Mouse (Mus musculus): ENCODE results near the gene 4930402H24Rik. TPM values are rescaled to one million over a fixed set of nuclear protein-coding genes. Genes with fewer than 3 reads are reported as not detected.
A peak's percentile ranks its signal among the peaks of the same experiment; 100 is the strongest.

The 4930402H24Rik gene
- polyA plus RNA-seq, 1 experiment from 2014 or later, result 96.5 TPM

DNA sequence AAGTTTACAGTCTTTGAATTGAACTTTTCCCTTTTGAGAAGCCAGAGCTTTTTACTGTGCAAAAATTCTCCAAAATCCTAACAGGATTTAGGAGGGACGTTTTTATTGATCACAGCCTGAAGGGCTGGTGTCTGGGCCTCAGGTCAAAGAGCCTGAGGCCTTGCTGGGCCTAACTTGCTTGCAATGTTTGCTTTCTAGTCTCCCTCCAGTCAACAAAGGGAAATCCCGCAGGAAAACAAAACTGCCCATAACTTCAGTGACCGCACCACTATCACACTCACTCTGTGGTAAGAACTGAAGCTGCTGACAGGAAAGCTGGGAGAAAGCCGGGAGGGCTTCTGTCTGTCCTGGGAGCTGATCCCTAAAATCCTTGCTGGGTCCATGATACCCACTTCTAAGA lies 199.6 kb downstream of the 4930402H24Rik start:
- no peaks in the 10 kb centered on the region for H3K27me3 ChIP-seq
- 76% methylated on average over 4 of the region's 4 CpGs for WGBS
- H3K4me2 ChIP-seq, result no peak overlapping the region
- no peaks in the 10 kb centered on the region for H3K9me3 ChIP-seq
- no peak for ATAC-seq (ENCODE audit: low read depth)
- H3K27ac ChIP-seq (replicated peaks), result no peak overlapping the region
- no peak overlapping the region for H3K4me3 ChIP-seq
- H3K9ac ChIP-seq, result no peak overlapping the region
- H3K36me3 ChIP-seq, result peaks cover 62% of the 10 kb centered on the region
- no peaks in the 10 kb centered on the region for H3K4me1 ChIP-seq (replicated peaks)

DNA sequence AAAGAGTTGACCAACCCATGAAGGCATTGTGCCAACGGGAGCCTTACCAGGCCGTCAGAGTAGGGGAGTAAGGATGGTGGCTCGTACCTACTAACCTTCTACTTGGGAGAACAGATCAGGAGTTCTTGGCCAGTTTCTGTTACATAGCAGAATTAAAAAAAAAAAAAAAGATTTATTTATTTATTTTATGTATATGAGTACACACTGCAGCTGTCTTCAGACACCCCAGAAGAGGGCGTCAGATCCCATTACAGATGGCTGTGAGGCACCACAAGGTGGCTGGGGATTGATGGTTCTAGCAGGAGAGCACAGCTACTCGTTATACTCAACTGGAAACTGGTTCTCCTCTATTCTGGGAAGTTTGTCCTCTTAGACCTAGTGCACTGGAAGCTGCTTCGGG lies 201.0 kb downstream of the 4930402H24Rik start:
- no peak overlapping the region for H3K4me2 ChIP-seq
- no peak for ATAC-seq (ENCODE audit: low read depth)
- 74% methylated on average over 6 of the region's 6 CpGs for WGBS
- H3K36me3 ChIP-seq, result peaks cover 48% of the 10 kb centered on the region
- H3K4me1 ChIP-seq (replicated peaks), result no peaks in the 10 kb centered on the region
- no peaks in the 10 kb centered on the region for H3K27me3 ChIP-seq
- no peak overlapping the region for H3K9ac ChIP-seq
- no peak overlapping the region for H3K27ac ChIP-seq (replicated peaks)
- H3K4me3 ChIP-seq, result no peak overlapping the region
- no peaks in the 10 kb centered on the region for H3K9me3 ChIP-seq

DNA sequence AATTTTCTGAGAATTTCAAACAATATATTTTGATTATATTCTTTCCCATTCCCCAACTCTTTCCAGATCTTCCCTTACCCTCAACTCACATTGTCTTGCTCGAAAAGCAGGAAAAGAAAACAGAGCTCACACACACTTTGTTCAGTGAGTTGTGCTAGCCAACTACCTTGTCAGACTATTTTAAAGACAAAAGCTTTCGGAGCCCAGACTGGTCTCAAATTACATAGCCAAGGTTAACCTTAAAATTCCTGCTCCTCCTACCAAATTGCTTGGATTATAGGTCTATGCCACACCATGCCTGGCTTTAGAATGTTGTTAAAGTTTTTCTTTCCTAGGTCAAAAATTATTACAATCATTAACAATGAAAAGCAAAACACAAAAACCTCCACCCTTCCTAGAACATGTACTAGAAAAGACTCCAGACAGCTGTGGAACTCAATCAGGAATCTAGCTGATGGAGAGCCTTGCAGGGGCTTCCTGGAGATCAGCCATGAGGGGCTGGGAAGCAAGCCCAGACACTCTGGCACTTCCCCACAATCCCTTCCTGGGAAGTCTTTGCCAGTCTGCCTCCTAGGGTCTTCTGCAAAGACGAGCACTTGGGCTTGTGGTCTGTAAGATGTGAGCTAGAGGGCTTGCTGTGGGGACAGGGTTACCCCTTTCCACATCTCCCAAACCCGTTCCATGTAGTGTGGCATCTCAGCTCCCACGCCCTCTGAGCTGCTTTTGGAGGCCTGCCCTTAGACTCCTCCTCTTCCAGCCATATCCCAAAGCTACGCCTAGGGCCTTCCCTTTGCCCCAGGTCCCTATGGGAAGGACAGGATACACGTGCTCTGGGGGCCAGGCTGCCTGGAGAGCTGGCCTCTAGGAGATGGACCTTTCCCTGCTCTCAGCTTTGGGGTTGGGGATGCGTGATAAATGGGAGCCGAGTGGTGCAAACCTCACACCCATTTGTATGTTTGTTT lies 201.9 kb downstream of the 4930402H24Rik start:
- Histone ChIP-seq H3K4me3 (no peak overlapping the region), H3K36me3 (peaks cover 40% of the 10 kb centered on the region), H3K4me1 (replicated peaks) (no peaks in the 10 kb centered on the region), H3K4me2 (no peak overlapping the region), H3K27me3 (peaks cover 8% of the 10 kb centered on the region; the same call in 1 of the 2 replicates), H3K9ac (no peak overlapping the region), H3K9me3 (no peaks in the 10 kb centered on the region), H3K27ac (replicated peaks) (no peak overlapping the region)
- WGBS, result 68% methylated on average over 9 of the region's 9 CpGs
- ATAC-seq (ENCODE audit: low read depth), result no peak

DNA sequence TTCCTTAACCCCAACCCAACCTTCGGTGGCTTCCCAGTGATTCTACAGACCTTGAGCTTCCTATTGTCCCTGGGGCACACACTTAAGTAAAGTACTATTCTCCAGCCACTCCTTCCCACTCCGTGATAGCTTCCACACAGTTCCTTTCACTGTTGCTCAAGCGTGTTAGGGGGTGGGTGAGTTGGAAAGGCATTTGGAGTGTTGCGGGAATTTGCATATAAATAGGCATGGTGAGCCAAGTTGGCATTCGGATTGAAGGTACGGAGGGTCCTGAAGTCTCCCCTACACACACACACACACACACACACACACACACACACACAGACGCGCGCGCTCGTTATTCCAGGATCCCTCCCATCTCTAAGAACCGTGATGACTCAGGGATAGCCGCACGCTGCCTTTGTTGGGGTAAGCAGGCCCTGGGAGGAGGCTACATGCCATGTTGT lies 208.4 kb downstream of the 4930402H24Rik start:
- WGBS, result under 1% methylated on average over 14 of the region's 14 CpGs
- peak; percentile 51; the same call in 1 of the 2 replicates for ATAC-seq (ENCODE audit: low read depth)
- Histone ChIP-seq H3K9me3 (no peaks in the 10 kb centered on the region), H3K27ac (replicated peaks) (no peak overlapping the region), H3K36me3 (no peaks in the 10 kb centered on the region), H3K9ac (no peak overlapping the region; the same call in 1 of the 2 replicates), H3K4me1 (replicated peaks) (peaks cover 20% of the 10 kb centered on the region), H3K4me3 (peak overlapping the region; percentile 50), H3K4me2 (peak overlapping the region; percentile 95), H3K27me3 (peaks cover 59% of the 10 kb centered on the region)

DNA sequence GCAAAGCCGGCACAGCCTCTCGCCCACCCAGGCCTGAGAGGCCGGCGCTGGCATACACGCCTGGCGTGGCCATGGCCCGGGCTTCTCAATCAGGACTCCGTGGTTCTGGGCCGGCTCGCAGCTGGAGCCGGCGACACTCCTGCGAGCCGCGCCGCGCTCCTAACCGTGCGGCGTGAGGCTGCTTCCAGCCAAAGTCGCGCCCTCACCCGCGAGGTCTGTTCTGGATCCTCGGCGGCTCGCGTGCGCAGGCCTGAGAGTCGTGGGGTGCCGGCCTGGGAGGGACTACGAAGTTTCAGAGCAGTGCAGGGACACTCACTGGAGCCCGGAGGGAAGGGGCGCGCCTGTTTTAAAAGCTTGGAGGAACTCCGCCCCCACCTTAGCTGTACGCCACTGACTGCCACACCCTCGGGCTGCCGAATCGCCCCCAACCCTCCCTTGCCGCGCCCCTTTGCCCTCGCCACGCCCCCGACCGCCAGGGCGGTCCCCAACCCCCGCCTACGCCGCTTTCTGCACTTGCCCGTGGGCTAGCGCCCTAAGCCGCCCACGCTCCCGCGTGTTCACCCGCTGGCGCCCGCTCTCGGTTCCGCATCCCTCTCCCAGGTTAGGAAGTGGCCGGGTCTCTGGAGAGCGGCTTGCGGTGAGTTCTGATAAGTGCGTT lies 208.9 kb downstream of the 4930402H24Rik start, which contains the start of gene Slc4a11:
Slc4a11 (minus strand) TSS at position 367 of the 658 bp plus-strand sequence.
- WGBS, result under 1% methylated on average over 64 of the region's 65 CpGs
- H3K36me3 ChIP-seq, result no peaks in the 10 kb centered on the region
- peaks cover 59% of the 10 kb centered on the region for H3K27me3 ChIP-seq
- ATAC-seq (ENCODE audit: low read depth), result peak; percentile 75
- no peaks in the 10 kb centered on the region for H3K9me3 ChIP-seq
- peak within 1 kb of the TSS; percentile 69 for H3K9ac ChIP-seq
- no peak within 1 kb of the TSS for H3K27ac ChIP-seq (replicated peaks)
- peaks cover 20% of the 10 kb centered on the region for H3K4me1 ChIP-seq (replicated peaks)
- H3K4me3 ChIP-seq, result peak within 1 kb of the TSS; percentile 50
- peak within 1 kb of the TSS; percentile 95 for H3K4me2 ChIP-seq

DNA sequence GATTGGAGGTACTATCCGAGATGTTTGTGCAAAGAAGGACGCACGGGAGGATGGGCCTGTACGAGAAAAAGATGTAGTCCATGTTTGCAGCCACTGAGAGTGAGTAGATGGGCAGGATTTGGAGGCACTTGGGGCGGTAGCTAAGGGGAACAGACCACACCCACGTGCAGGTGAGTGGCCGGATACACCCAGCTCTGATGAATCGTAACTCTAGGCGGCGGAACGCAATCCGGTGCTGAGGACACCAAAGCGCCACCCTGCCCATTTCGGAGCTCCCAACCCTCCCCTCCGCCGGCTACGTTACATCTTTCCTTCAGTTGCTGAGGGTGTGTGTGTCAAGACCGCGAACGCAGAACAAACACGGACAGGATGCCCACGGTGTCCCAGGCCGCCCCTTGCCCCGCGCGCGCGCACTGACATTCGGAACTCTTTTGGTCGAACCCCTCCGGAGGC lies 209.5 kb downstream of the 4930402H24Rik start:
- 1% methylated on average over 31 of the region's 31 CpGs for WGBS
- Histone ChIP-seq H3K4me3 (peak overlapping the region; percentile 50), H3K27ac (replicated peaks) (no peak overlapping the region), H3K9me3 (no peaks in the 10 kb centered on the region), H3K27me3 (peaks cover 59% of the 10 kb centered on the region), H3K4me2 (peak overlapping the region; percentile 95), H3K9ac (peak overlapping the region; percentile 69), H3K4me1 (replicated peaks) (peaks cover 20% of the 10 kb centered on the region), H3K36me3 (no peaks in the 10 kb centered on the region)
- ATAC-seq (ENCODE audit: low read depth), result peak; percentile 26; the same call in 1 of the 2 replicates

DNA sequence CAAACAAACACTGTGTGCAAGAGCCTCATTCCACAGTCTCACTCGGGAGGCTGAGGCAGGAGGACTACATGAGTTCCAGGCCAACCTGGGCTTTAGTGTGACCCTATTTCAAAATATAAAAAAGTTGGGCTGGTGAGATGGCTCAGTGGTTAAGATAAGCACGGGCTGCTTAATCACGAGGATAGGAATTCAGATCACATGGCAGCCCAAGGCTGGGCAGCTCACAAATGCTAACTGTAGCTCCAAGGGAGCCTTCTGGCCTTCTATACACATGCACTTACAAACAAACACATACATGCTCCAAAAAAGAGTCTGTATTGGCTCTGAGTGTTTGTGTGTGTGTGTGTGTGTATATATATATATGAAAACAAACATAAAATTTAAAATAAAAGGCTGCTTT lies 212.6 kb downstream of the 4930402H24Rik start:
- WGBS, result 50% methylated on average over 3 of the region's 3 CpGs
- H3K4me3 ChIP-seq, result no peak overlapping the region
- no peaks in the 10 kb centered on the region for H3K36me3 ChIP-seq

DNA sequence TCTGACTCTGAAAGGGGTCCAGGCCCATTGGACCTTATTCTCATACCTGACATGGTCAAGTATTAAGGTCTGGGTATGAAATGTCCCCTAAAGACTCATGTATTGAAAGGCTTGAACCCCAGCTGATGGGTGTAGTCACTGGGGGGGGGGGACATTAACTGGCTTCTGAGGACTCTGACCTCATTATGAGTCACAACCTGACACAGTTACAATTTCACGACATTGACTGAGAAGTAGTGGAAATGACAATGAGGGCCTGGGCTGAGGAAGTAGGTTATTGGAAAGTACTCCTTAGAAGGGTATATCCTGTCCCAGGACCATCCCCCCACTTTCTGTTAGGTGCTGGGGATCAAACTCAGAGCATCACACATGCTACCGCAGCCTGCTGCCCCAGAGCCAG lies 217.2 kb downstream of the 4930402H24Rik start:
- H3K4me3 ChIP-seq, result no peak overlapping the region
- WGBS, result 79% methylated on average over 2 of the region's 2 CpGs
- H3K27me3 ChIP-seq, result no peaks in the 10 kb centered on the region
- H3K27ac ChIP-seq (replicated peaks), result no peak overlapping the region
- H3K4me2 ChIP-seq, result no peak overlapping the region
- H3K9ac ChIP-seq, result no peak overlapping the region
- ATAC-seq (ENCODE audit: low read depth), result no peak
- peaks cover 35% of the 10 kb centered on the region for H3K36me3 ChIP-seq
- H3K4me1 ChIP-seq (replicated peaks), result no peaks in the 10 kb centered on the region
- no peaks in the 10 kb centered on the region for H3K9me3 ChIP-seq

More for the DNA sequence above, 212.6 kb downstream of the 4930402H24Rik start:
- ATAC-seq (ENCODE audit: low read depth), result no peak
- no peak overlapping the region for H3K4me2 ChIP-seq
- peaks cover 44% of the 10 kb centered on the region for H3K27me3 ChIP-seq
- H3K9me3 ChIP-seq, result no peaks in the 10 kb centered on the region
- H3K9ac ChIP-seq, result no peak overlapping the region
- no peak overlapping the region for H3K27ac ChIP-seq (replicated peaks)
- H3K4me1 ChIP-seq (replicated peaks), result peaks cover 20% of the 10 kb centered on the region

DNA sequence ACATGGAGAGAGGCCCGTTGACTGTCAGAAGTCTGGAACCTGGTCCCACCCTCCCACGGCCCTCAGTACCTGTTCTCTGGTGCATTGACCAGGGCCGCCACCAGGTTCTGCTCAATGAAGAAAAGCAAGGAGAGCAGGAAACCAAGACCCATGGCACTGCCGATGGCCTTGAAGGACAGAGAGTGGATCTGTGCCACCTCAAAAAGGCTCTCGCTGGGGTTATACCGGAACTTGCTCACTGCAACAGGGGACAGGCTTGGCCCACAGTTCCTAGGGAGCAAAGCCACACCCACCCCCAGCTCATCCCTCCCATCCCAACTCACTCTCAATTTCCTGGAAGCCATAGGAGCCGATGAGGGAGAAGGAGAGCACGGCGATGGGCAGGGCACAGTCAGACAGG lies 220.8 kb downstream of the 4930402H24Rik start:
- no peak for ATAC-seq (ENCODE audit: low read depth)
- no peaks in the 10 kb centered on the region for H3K4me1 ChIP-seq (replicated peaks)
- 84% methylated on average over 9 of the region's 9 CpGs for WGBS
- H3K4me3 ChIP-seq, result no peak overlapping the region
- no peaks in the 10 kb centered on the region for H3K27me3 ChIP-seq
- no peak overlapping the region for H3K27ac ChIP-seq (replicated peaks)
- H3K4me2 ChIP-seq, result no peak overlapping the region
- peaks cover 71% of the 10 kb centered on the region for H3K36me3 ChIP-seq
- no peaks in the 10 kb centered on the region for H3K9me3 ChIP-seq
- H3K9ac ChIP-seq, result no peak overlapping the region

DNA sequence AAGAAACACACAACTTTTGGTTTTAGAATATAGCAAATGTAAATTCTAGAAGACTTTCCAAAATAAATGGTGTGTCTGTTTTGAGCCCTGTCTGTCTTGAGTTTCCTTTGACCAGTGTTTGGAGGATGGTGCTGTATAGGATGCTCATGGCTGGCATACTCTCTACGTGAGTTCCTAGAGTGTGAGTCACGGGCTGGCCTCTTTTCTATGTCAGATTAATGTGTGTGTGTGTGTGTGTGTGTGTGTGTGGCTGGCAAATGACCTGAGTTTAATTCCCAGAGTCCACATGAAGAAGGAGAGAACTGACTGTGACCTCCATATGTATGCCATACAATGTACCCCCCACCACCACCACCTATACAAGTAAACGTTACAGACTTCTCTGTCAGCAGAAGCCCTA lies 224.7 kb downstream of the 4930402H24Rik start:
- Histone ChIP-seq H3K9ac (no peak overlapping the region), H3K4me3 (no peak overlapping the region), H3K4me2 (no peak overlapping the region), H3K4me1 (replicated peaks) (no peaks in the 10 kb centered on the region), H3K9me3 (no peaks in the 10 kb centered on the region), H3K27ac (replicated peaks) (no peak overlapping the region), H3K27me3 (no peaks in the 10 kb centered on the region), H3K36me3 (peaks cover 100% of the 10 kb centered on the region)
- WGBS, result 86% methylated on average over 3 of the region's 3 CpGs
- ATAC-seq (ENCODE audit: low read depth), result no peak

DNA sequence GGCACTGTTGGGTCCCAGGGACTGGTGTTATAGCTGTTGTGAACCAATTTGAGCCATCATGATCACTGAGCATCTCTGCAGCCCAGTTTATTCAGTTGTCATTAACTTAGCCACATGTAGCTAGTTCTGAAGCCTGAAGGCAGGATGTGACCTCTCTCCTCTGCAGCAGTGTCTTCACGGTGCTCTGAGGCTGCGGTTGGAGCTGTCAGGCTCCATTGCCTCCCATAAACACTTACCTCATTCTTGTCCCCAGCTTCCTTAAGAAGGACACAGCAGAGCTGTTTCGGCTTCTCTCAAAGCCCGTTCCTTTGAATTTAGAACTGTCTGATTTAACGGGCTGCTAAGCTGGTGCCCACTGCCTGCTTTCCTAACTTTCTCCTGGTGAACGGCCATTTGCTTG lies 226.3 kb downstream of the 4930402H24Rik start:
- Histone ChIP-seq H3K27me3 (no peaks in the 10 kb centered on the region), H3K9me3 (no peaks in the 10 kb centered on the region), H3K36me3 (peaks cover 100% of the 10 kb centered on the region), H3K27ac (replicated peaks) (no peak overlapping the region), H3K4me3 (no peak overlapping the region), H3K4me1 (replicated peaks) (no peaks in the 10 kb centered on the region), H3K4me2 (no peak overlapping the region), H3K9ac (no peak overlapping the region)
- no peak for ATAC-seq (ENCODE audit: low read depth)
- WGBS, result 84% methylated on average over 6 of the region's 6 CpGs

DNA sequence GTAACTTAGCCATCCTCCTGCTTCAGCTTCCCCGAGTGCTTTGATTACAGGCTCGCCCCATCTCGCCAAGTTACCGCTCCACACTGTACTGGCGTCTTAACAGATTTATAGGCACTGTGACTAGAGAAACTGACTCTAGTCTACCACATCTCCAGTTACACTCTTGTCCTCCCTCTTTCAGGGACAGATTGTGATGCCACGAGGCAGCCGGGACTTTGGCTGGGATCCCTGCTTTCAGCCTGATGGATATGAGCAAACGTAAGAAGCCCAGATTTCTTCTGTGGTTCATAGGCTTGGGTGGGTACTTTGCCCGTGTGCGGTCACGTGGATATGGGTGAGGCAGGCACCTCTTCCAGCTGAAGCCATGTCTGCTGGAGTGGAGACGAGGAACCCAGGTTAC lies 227.1 kb downstream of the 4930402H24Rik start:
- peaks cover 99% of the 10 kb centered on the region for H3K36me3 ChIP-seq

More for the DNA sequence above, 227.1 kb downstream of the 4930402H24Rik start:
- no peak overlapping the region for H3K4me3 ChIP-seq
- no peaks in the 10 kb centered on the region for H3K4me1 ChIP-seq (replicated peaks)
- no peak overlapping the region for H3K9ac ChIP-seq
- ATAC-seq (ENCODE audit: low read depth), result no peak
- no peak overlapping the region for H3K27ac ChIP-seq (replicated peaks)
- WGBS, result 95% methylated on average over 12 of the region's 12 CpGs
- no peaks in the 10 kb centered on the region for H3K9me3 ChIP-seq
- no peak overlapping the region for H3K4me2 ChIP-seq
- H3K27me3 ChIP-seq, result no peaks in the 10 kb centered on the region
